28 mouse cellular contexts compared by ENCODE assay signal in genomic region chr6:35319850-35320249, GRCm38 (mm10). TPM values are rescaled to one million over a fixed set of nuclear protein-coding genes. Genes with fewer than 3 reads are reported as not detected.
DNase-seq lines count a peak whose midpoint lies in the region; ATAC-seq and TF ChIP-seq lines count a peak whose summit lies in the region.
"Had no signal": no experiment of that assay in that cellular context is flagged by ENCODE, and none has a peak within 500 bp of the region (broad histone marks: within the 10 kb centered on the region; RNA-seq: fewer than 3 reads in every experiment).

No protein-coding gene starts in this region.

- no peaks in the 10 kb centered on the region for H3K9me3 ChIP-seq in MEL (replicated peaks; ENCODE audit: insufficient read depth, low read length)
- H3K9me3 ChIP-seq: embryonic facial prominence, embryonic 13.5 days; embryonic facial prominence, embryonic 15.5 days; forebrain, embryonic 10.5 days; forebrain, embryonic 12.5 days; G1E had no signal

- H3K79me2 ChIP-seq in MEL (ENCODE audit: control insufficient read depth, insufficient read depth, low read length, poor library complexity): no peaks in the 10 kb centered on the region

- H3K9ac ChIP-seq in MEL (ENCODE audit: control insufficient read depth, low read depth, low read length, poor library complexity, severe bottlenecking): no peak overlapping the region
- H3K9ac ChIP-seq: embryonic facial prominence, embryonic 13.5 days; embryonic facial prominence, embryonic 15.5 days; forebrain, embryonic 12.5 days; forebrain, postnatal 0 days had no signal

- TF ChIP-seq RAD21 in MEL (IDR thresholded peaks at IDR 0.05; ENCODE audit: low read depth, low read length): no peak

- DNase-seq in frontal cortex, postnatal 14 days (ENCODE audit: low spot score in 2 of 2): no peak
- no peak for DNase-seq in MEL (ENCODE audit: low read depth, low spot score)
- peak; percentile 41 for DNase-seq in brain, adult 2 months (ENCODE audit: low read depth, low spot score)
- DNase-seq in heart, postnatal 10 days: no peak
- DNase-seq in heart, postnatal 4 days: no peak
- no peak for DNase-seq in left cerebral cortex, postnatal 10 days (ENCODE audit: extremely low spot score in 1 of 2, low spot score in 2 of 2)
- DNase-seq: adrenal gland, adult 8-10 months; adrenal gland, postnatal 14 days; adrenal gland, postnatal 36 days; cerebellum, adult 11 months; cerebellum, adult 18-20 months; cerebellum, adult 8-10 months; cerebellum, adult 9-11 months; cerebellum, postnatal 14 days; cerebellum, postnatal 36 days; embryo, embryonic 11 days; forebrain, postnatal 0 days had no signal

- intact Hi-C loops in heart, postnatal 10 days (cut with DNase I): no loop called here
- intact Hi-C loops in left cerebral cortex, postnatal 10 days (cut with DNase I): no loop called here

- no peak for TF ChIP-seq CTCF in MEL (IDR thresholded peaks at IDR 0.05 in 2 of 3, conservative IDR thresholded peaks at IDR 0.05 in 1 of 3; ENCODE audit: control insufficient read depth in 1 of 3, insufficient read depth in 1 of 3, low read depth in 2 of 3, low read length in 3 of 3, poor library complexity in 1 of 3, severe bottlenecking in 1 of 3)

- TF ChIP-seq EP300 in MEL (IDR thresholded peaks at IDR 0.05; ENCODE audit: low read depth in 1 of 2, low read length in 2 of 2): no peak

- peaks cover 0 to 2% of the 10 kb centered on the region in 2 experiments; a peak in 1 of 4 replicates for H3K36me3 ChIP-seq in MEL (ENCODE audit: control insufficient read depth in 1 of 2, insufficient read depth in 2 of 2, low read length in 2 of 2)
- H3K36me3 ChIP-seq: embryonic facial prominence, embryonic 13.5 days; embryonic facial prominence, embryonic 15.5 days; forebrain, embryonic 10.5 days; forebrain, embryonic 12.5 days; G1E had no signal

- ATAC-seq in frontal cortex, adult (ENCODE audit: low TSS enrichment): peak; percentile 84
- ATAC-seq: activated CD4-positive, CD25-positive, alpha-beta regulatory T cell, adult 4 months; forebrain, embryonic 14.5 days; forebrain, postnatal 0 days; Patski had no signal

- no peak for TF ChIP-seq POLR2A in MEL (IDR thresholded peaks at IDR 0.05; ENCODE audit: control insufficient read depth in 1 of 2, insufficient read depth in 1 of 2, low read depth in 1 of 2, low read length in 2 of 2, poor library complexity in 1 of 2)

- peaks cover 1 to 13% of the 10 kb centered on the region in 2 experiments for H3K27me3 ChIP-seq in MEL (ENCODE audit: control insufficient read depth in 1 of 2, insufficient read depth in 2 of 2, low read length in 2 of 2)
- H3K27me3 ChIP-seq: embryonic facial prominence, embryonic 13.5 days; embryonic facial prominence, embryonic 15.5 days; forebrain, embryonic 12.5 days had no signal

- H3K4me1 ChIP-seq in MEL (ENCODE audit: control insufficient read depth in 1 of 2, insufficient read depth in 2 of 2, low read length in 2 of 2): peaks cover 0 to 13% of the 10 kb centered on the region in 2 experiments; a peak in 2 of 4 replicates
- H3K4me1 ChIP-seq: forebrain, embryonic 10.5 days; forebrain, embryonic 12.5 days had no signal

- no peak overlapping the region for H3K27ac ChIP-seq in MEL (ENCODE audit: control insufficient read depth, low read depth, low read length)
- H3K27ac ChIP-seq: embryonic facial prominence, embryonic 13.5 days; embryonic facial prominence, embryonic 15.5 days; forebrain, embryonic 10.5 days; forebrain, embryonic 12.5 days had no signal

- H3K4me3 ChIP-seq in MEL (ENCODE audit: control insufficient read depth in 1 of 2, insufficient read depth in 1 of 2, low read depth in 2 of 2, low read length in 2 of 2): peak overlapping the region; percentile 9 to 10; a peak in 3 of 4 replicates
- H3K4me3 ChIP-seq: embryonic facial prominence, embryonic 13.5 days; embryonic facial prominence, embryonic 15.5 days; erythroblast, embryonic 14.5 days; forebrain, embryonic 10.5 days; forebrain, embryonic 12.5 days had no signal

TF ChIP-seq in MEL, 35 proteins besides CTCF, POLR2A, EP300 and RAD21:
- no peak for TF ChIP-seq ELF1 (IDR thresholded peaks at IDR 0.05; ENCODE audit: low read depth, low read length)
TF ChIP-seq in MEL: peak in this region for 0.

RNA-seq across cellular contexts. Expression of gene Fam180a, which starts 6.1 kb away (rescaled TPM):
- total RNA-seq in MEL (2012; rRNA removed): not detected in 2 replicates
- not detected for polyA plus RNA-seq in MEL (2012; ENCODE audit: insufficient read depth in 1 of 2, insufficient read length in 2 of 2, low read depth in 1 of 2, low replicate concordance in 2 of 2, missing spikeins in 1 of 2)
- 1 to 10 TPM in 1 of 2 experiments, under 1 TPM in 1; 0.74 to 1.3 TPM for total RNA-seq in heart, postnatal 10 days (2021)
- total RNA-seq in heart, postnatal 4 days (2021): under 1 TPM; 0.43 TPM
- 1 to 10 TPM; 4.9 to 6.4 TPM for total RNA-seq in left cerebral cortex, postnatal 10 days (2021)
- total RNA-seq: G1E had no signal
- polyA plus RNA-seq: activated CD4-positive, CD25-positive, alpha-beta regulatory T cell, adult 4 months; embryonic facial prominence, embryonic 11.5 days; erythroblast, embryonic 14.5 days; forebrain, embryonic 10.5 days; forebrain, embryonic 12.5 days; G1E; Patski had no signal

RNA-seq across cellular contexts. Expression of gene Slc13a4, which starts 11.9 kb away (rescaled TPM):
- total RNA-seq in MEL (2012; rRNA removed): not detected in 2 replicates
- polyA plus RNA-seq in MEL (2012; ENCODE audit: insufficient read depth in 1 of 2, insufficient read length in 2 of 2, low read depth in 1 of 2, low replicate concordance in 2 of 2, missing spikeins in 1 of 2): under 1 TPM in 1 of 2 experiments, not detected in 1; 0.14 TPM
- total RNA-seq in heart, postnatal 10 days (2021): under 1 TPM; 0.12 TPM
- total RNA-seq in heart, postnatal 4 days (2021): under 1 TPM; 0.14 to 0.19 TPM
- total RNA-seq in left cerebral cortex, postnatal 10 days (2021): 10 to 100 TPM; 10.5 TPM
- polyA plus RNA-seq: erythroblast, embryonic 14.5 days; G1E; Patski had no signal

Comparison
In these comparisons a context has a peak if more than half of its experiments do, and no peak if none do; other contexts are left out.
1. RNA of gene Slc13a4, which starts 11.9 kb away (total RNA-seq): 10.5 TPM in left cerebral cortex, postnatal 10 days; 0.14 to 0.19 TPM in heart, postnatal 4 days, 0.12 TPM in heart, postnatal 10 days and not detected in MEL; every median in the first group is over 4 times any median in the second.